ENCODE assay signal across 25 mouse cellular contexts in genomic region chr4:140774025-140774800, GRCm38 (mm10). TPM values are rescaled to one million over a fixed set of nuclear protein-coding genes. Genes with fewer than 3 reads are reported as not detected.
DNase-seq lines count a peak whose midpoint lies in the region; ATAC-seq and TF ChIP-seq lines count a peak whose summit lies in the region.
"Had no signal": no experiment of that assay in that cellular context is flagged by ENCODE, and none has a peak within 500 bp of the region (broad histone marks: within the 10 kb centered on the region; RNA-seq: fewer than 3 reads in every experiment).

Padi4 (minus strand) TSS chr4:140774236.

- H3K4me2 ChIP-seq in kidney, embryonic 15.5 days, result no peak within 1 kb of the TSS
- H3K4me2 ChIP-seq in hindbrain, postnatal 0 days (ENCODE audit: low read depth, low read length), result no peak within 1 kb of the TSS
- no peak within 1 kb of the TSS for H3K4me2 ChIP-seq in kidney, embryonic 16.5 days (replicated peaks; ENCODE audit: low read depth, low read length)
- H3K4me2 ChIP-seq: heart, embryonic 15.5 days; hindbrain, embryonic 12.5 days; liver, embryonic 13.5 days had no signal

- peaks cover 25% of the 10 kb centered on the region for H3K4me1 ChIP-seq in kidney, embryonic 15.5 days
- H3K4me1 ChIP-seq in hindbrain, postnatal 0 days (ENCODE audit: insufficient read depth, low read length), result no peaks in the 10 kb centered on the region
- H3K4me1 ChIP-seq in kidney, embryonic 16.5 days (ENCODE audit: insufficient read depth, low read length), result peaks cover 16% of the 10 kb centered on the region

- H3K27ac ChIP-seq in kidney, embryonic 15.5 days, result no peak within 1 kb of the TSS
- no peak within 1 kb of the TSS for H3K27ac ChIP-seq in hindbrain, postnatal 0 days
- H3K27ac ChIP-seq in kidney, embryonic 16.5 days (ENCODE audit: low read length), result no peak within 1 kb of the TSS
- H3K27ac ChIP-seq: gastrocnemius, adult 2 months; heart, embryonic 15.5 days; hindbrain, embryonic 12.5 days; left cerebral cortex, adult 2 months; limb, embryonic 10.5 days; liver, embryonic 13.5 days had no signal

- no peak within 1 kb of the TSS for H3K4me3 ChIP-seq in kidney, embryonic 15.5 days (replicated peaks)
- no peak within 1 kb of the TSS for H3K4me3 ChIP-seq in hindbrain, postnatal 0 days (ENCODE audit: low read length)
- no peak within 1 kb of the TSS for H3K4me3 ChIP-seq in kidney, embryonic 16.5 days (ENCODE audit: low read length)
- H3K4me3 ChIP-seq: gastrocnemius, adult 2 months; heart, embryonic 15.5 days; hindbrain, embryonic 12.5 days; left cerebral cortex, adult 2 months; limb, embryonic 10.5 days; liver, embryonic 13.5 days had no signal

- TF ChIP-seq CTCF in hindbrain, postnatal 0 days (IDR thresholded peaks at IDR 0.05; ENCODE audit: low read depth), result no peak

- no peak within 1 kb of the TSS for H3K9ac ChIP-seq in kidney, embryonic 15.5 days
- H3K9ac ChIP-seq in hindbrain, postnatal 0 days (replicated peaks; ENCODE audit: low read length), result no peak within 1 kb of the TSS
- no peak within 1 kb of the TSS for H3K9ac ChIP-seq in kidney, embryonic 16.5 days (replicated peaks; ENCODE audit: low read length)
- H3K9ac ChIP-seq: heart, embryonic 15.5 days; hindbrain, embryonic 12.5 days; liver, embryonic 13.5 days had no signal

- no peaks in the 10 kb centered on the region for H3K36me3 ChIP-seq in kidney, embryonic 15.5 days
- no peaks in the 10 kb centered on the region for H3K36me3 ChIP-seq in hindbrain, postnatal 0 days (ENCODE audit: insufficient read depth, low read length)
- H3K36me3 ChIP-seq in kidney, embryonic 16.5 days (ENCODE audit: insufficient read depth, low read length), result no peaks in the 10 kb centered on the region
- H3K36me3 ChIP-seq: G1E; heart, embryonic 15.5 days; hindbrain, embryonic 12.5 days; limb, embryonic 10.5 days; liver, embryonic 13.5 days had no signal

- DNase-seq in kidney, postnatal 25 days, result no peak
- DNase-seq in 3134 (ENCODE audit: extremely low read depth, insufficient read length, low spot score), result peak; percentile 48
- peak; percentile 72 for DNase-seq in R1 (ENCODE audit: low read depth, low spot score)
- DNase-seq in hindbrain, postnatal 0 days (ENCODE audit: low spot score), result no peak
- DNase-seq in layer of hippocampus, adult 9-11 months, result no peak
- DNase-seq: adrenal gland, adult 2 months; B cell, adult 2 months; cerebellum, adult 11 months; cerebellum, postnatal 25 days; gastrocnemius, adult 2 months; heart, adult 11 months; kidney, adult 9 months; liver, embryonic 13.5 days; retina, postnatal 1 day had no signal

- no peaks in the 10 kb centered on the region for H3K27me3 ChIP-seq in kidney, embryonic 15.5 days
- H3K27me3 ChIP-seq in hindbrain, postnatal 0 days (ENCODE audit: insufficient read depth, low read length), result no peaks in the 10 kb centered on the region
- H3K27me3 ChIP-seq in kidney, embryonic 16.5 days (ENCODE audit: insufficient read depth, low read length), result no peaks in the 10 kb centered on the region
- H3K27me3 ChIP-seq: heart, embryonic 15.5 days; hindbrain, embryonic 12.5 days; liver, embryonic 13.5 days had no signal

- ATAC-seq in kidney, embryonic 15.5 days (replicated peaks; ENCODE audit: low FRiP score), result peak; percentile 30
- peak; percentile 64 for ATAC-seq in megakaryocyte, adult 5-6 weeks (ENCODE audit: poor library complexity, severe bottlenecking)
- no peak for ATAC-seq in hindbrain, postnatal 0 days
- no peak for ATAC-seq in kidney, embryonic 16.5 days (ENCODE audit: low FRiP score, low TSS enrichment)
- ATAC-seq: forebrain, embryonic 16.5 days; lung, postnatal 0 days had no signal

- WGBS in kidney, embryonic 15.5 days, result 82% methylated on average over 21 of the region's 21 CpGs
- WGBS in hindbrain, postnatal 0 days, result 88% methylated on average over 21 of the region's 21 CpGs
- WGBS in kidney, embryonic 16.5 days, result 81% methylated on average over 20 of the region's 21 CpGs

- H3K9me3 ChIP-seq in kidney, embryonic 15.5 days (replicated peaks), result no peaks in the 10 kb centered on the region
- H3K9me3 ChIP-seq in hindbrain, postnatal 0 days (ENCODE audit: low read length), result no peaks in the 10 kb centered on the region
- H3K9me3 ChIP-seq in kidney, embryonic 16.5 days (ENCODE audit: low read length), result no peaks in the 10 kb centered on the region
- H3K9me3 ChIP-seq: G1E; heart, embryonic 15.5 days; hindbrain, embryonic 12.5 days; limb, embryonic 10.5 days; liver, embryonic 13.5 days had no signal

RNA-seq across cellular contexts. Expression of gene Padi4, which starts in this region (rescaled TPM):
- polyA plus RNA-seq in kidney, embryonic 15.5 days (2015; fragmentation: Nextera tagmentation; extraction: Ambion mirVana), result 1.1 and 1.4 TPM in 2 replicates
- 54.2 and 58.1 TPM in 2 replicates for total RNA-seq in megakaryocyte, adult 5-6 weeks (2015)
- total RNA-seq in megakaryocyte, adult 5-6 weeks (2017), result 60.7 and 63.3 TPM in 2 replicates
- total RNA-seq in hindbrain, postnatal 0 days (2014; rRNA removed), result not detected in 2 replicates
- polyA plus RNA-seq in hindbrain, postnatal 0 days (2015; fragmentation: Nextera tagmentation; extraction: Ambion mirVana), result not detected in 2 replicates
- 1.0 and 1.1 TPM in 2 replicates for polyA plus RNA-seq in kidney, embryonic 16.5 days (2015; fragmentation: Nextera tagmentation; extraction: Ambion mirVana)
- total RNA-seq: G1E; gastrocnemius, adult 2 months; layer of hippocampus, adult 18-20 months had no signal

Comparison
In these comparisons a context has a peak if more than half of its experiments do, and no peak if none do; other contexts are left out.
1. RNA of gene Padi4 (total RNA-seq): 54.2 to 63.3 TPM in megakaryocyte, adult 5-6 weeks; not detected in hindbrain, postnatal 0 days; every median in the first group is over 10 times any median in the second.
2. ATAC-seq: peak in kidney, embryonic 15.5 days (single experiment) and megakaryocyte, adult 5-6 weeks (single experiment); none in hindbrain, postnatal 0 days (single experiment) and kidney, embryonic 16.5 days (single experiment).
3. DNase-seq: peak in 3134 (single experiment) and R1 (single experiment); none in kidney, postnatal 25 days (0 of 2), hindbrain, postnatal 0 days (single experiment) and layer of hippocampus, adult 9-11 months (single experiment).